In the genomic region with DNA sequence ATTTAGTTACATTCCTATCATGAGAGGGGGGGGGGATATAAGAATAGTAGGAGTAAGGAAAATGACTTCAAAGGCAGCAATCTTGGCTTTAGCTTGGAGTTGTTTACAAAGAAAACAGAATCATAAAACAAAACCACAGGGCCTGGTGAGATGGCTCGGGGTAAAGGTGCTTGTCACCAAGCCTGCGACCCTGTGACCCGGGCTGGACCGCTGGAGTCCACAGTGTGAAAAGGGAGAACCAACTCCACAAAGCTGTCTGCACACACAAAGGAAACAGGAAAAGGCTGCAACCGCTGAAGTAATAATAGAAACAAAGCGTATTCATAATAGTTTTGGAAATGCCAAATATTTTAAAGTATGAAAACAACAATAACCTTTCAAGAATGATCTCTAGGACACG, we compare ENCODE assay signal across 22 mouse cellular contexts.
DNase-seq lines count a peak whose midpoint lies in the region; ATAC-seq and TF ChIP-seq lines count a peak whose summit lies in the region.
"Had no signal": no experiment of that assay in that cellular context is flagged by ENCODE, and none has a peak within 500 bp of the region (broad histone marks: within the 10 kb centered on the region; RNA-seq: fewer than 3 reads in every experiment).

No protein-coding gene starts in this region.

- no peaks in the 10 kb centered on the region for H3K9me3 ChIP-seq in kidney, postnatal 0 days (replicated peaks; ENCODE audit: low read length)
- H3K9me3 ChIP-seq: liver, embryonic 12.5 days; megakaryocyte, embryonic 14.5 days; midbrain, embryonic 12.5 days; neural tube, embryonic 13.5 days had no signal

- H3K4me3 ChIP-seq in kidney, postnatal 0 days (replicated peaks; ENCODE audit: low read depth, low read length) = no peak overlapping the region
- H3K4me3 ChIP-seq: erythroblast, embryonic 14.5 days; liver, embryonic 12.5 days; megakaryocyte, embryonic 14.5 days; midbrain, embryonic 12.5 days; neural tube, embryonic 13.5 days had no signal

- H3K27me3 ChIP-seq in kidney, postnatal 0 days (ENCODE audit: insufficient read depth, low read length) = no peaks in the 10 kb centered on the region
- H3K27me3 ChIP-seq: liver, embryonic 12.5 days; megakaryocyte, embryonic 14.5 days; midbrain, embryonic 12.5 days; neural tube, embryonic 13.5 days had no signal

- no peaks in the 10 kb centered on the region for H3K4me1 ChIP-seq in kidney, postnatal 0 days (replicated peaks; ENCODE audit: insufficient read depth, low read length)
- H3K4me1 ChIP-seq: midbrain, embryonic 12.5 days; neural tube, embryonic 13.5 days had no signal

- DNase-seq in heart, adult 8-10 months (ENCODE audit: low spot score) = peak; percentile 9
- no peak for DNase-seq in heart, postnatal 36 days
- peak; percentile 7 to 23 for DNase-seq in kidney, adult 8-10 months
- peak; percentile 18 for DNase-seq in kidney, postnatal 0 days (ENCODE audit: low spot score)
- peak; percentile 23 to 28 for DNase-seq in kidney, postnatal 4 days
- DNase-seq in embryo, embryonic 9.5 days (ENCODE audit: extremely low spot score) = no peak
- DNase-seq: B cell, adult 2 months; cerebellum, adult 11-12 months; cerebellum, postnatal 10 days; gastrocnemius, postnatal 14 days; left cerebral cortex, postnatal 4 days; liver, postnatal 0 days; lung, postnatal 4 days had no signal

- intact Hi-C loops in heart, postnatal 36 days (cut with DNase I) = no loop called here

- H3K4me2 ChIP-seq in kidney, postnatal 0 days (ENCODE audit: low read length) = no peak overlapping the region
- H3K4me2 ChIP-seq: heart, embryonic 11.5 days; hindbrain, embryonic 14.5 days; liver, embryonic 12.5 days; midbrain, embryonic 12.5 days; neural tube, embryonic 13.5 days had no signal

- peaks cover 18% of the 10 kb centered on the region for H3K36me3 ChIP-seq in kidney, postnatal 0 days (ENCODE audit: insufficient read depth, low read length)

- TF ChIP-seq CTCF in kidney, postnatal 0 days (IDR thresholded peaks at IDR 0.05; ENCODE audit: low read depth) = no peak

- 43% methylated on average over 7 of the region's 7 CpGs for WGBS in kidney, postnatal 0 days

- no peak overlapping the region for H3K9ac ChIP-seq in kidney, postnatal 0 days (ENCODE audit: low read depth, low read length)
- H3K9ac ChIP-seq: hindbrain, embryonic 14.5 days; liver, embryonic 12.5 days; liver, postnatal 0 days; midbrain, embryonic 12.5 days; neural tube, embryonic 13.5 days had no signal

- no peak for ATAC-seq in kidney, postnatal 0 days (replicated peaks; ENCODE audit: low FRiP score, low read depth)
- ATAC-seq: forebrain, embryonic 16.5 days; intestine, postnatal 0 days; liver, embryonic 12.5 days; liver, postnatal 0 days had no signal

- no peak overlapping the region for H3K27ac ChIP-seq in kidney, postnatal 0 days
- H3K27ac ChIP-seq: hindbrain, embryonic 14.5 days; midbrain, embryonic 12.5 days; neural tube, embryonic 13.5 days had no signal

Comparison
In these comparisons a context has a peak if more than half of its experiments do, and no peak if none do; other contexts are left out.
1. DNase-seq: peak in heart, adult 8-10 months (single experiment), kidney, adult 8-10 months (2 of 2), kidney, postnatal 0 days (single experiment) and kidney, postnatal 4 days (2 of 2); none in heart, postnatal 36 days (0 of 2) and embryo, embryonic 9.5 days (single experiment).